Mouse (Mus musculus): ENCODE data around the gene Rasl2-9.
A peak's percentile ranks its signal among the peaks of the same experiment; 100 is the strongest.
"Not testable (repeated sequence)": the region's sequence is repeated elsewhere in the genome, so short reads cannot be mapped to it uniquely, and the experiment has no call there.

Rasl2-9 gene

GRCm38 (mm10) chr7:5125549-5126406 is at the start of gene Rasl2-9:
Gene Rasl2-9, minus strand, starts transcription at chr7:5125950.
- DNase-seq: peak; percentile 45

- not testable (repeated sequence) for DNase-seq
These were observed 23.8 kb upstream of the Rasl2-9 start, which contains the start of gene Vmn1r55 for GRCm38 (mm10) chr7:5149570-5149969. Gene Vmn1r55, minus strand, starts transcription at chr7:5149670.

GRCm38 (mm10) chr7:5125078-5125477 is 672 bp downstream of the Rasl2-9 start:
- DNase-seq: no peak

GRCm38 (mm10) chr7:5116850-5117249 is 8.9 kb downstream of the Rasl2-9 start, which contains the start of gene Rfpl4:
Gene Rfpl4, minus strand, starts transcription at chr7:5116950.
- DNase-seq: no peak

GRCm38 (mm10) chr7:5112701-5113100 is 13.0 kb downstream of the Rasl2-9 start:
- no peak for DNase-seq

- DNase-seq: no peak
These were observed 16.4 kb downstream of the Rasl2-9 start for GRCm38 (mm10) chr7:5109301-5109700.

- no peak for DNase-seq
These were observed 17.5 kb downstream of the Rasl2-9 start for GRCm38 (mm10) chr7:5108272-5108671.

GRCm38 (mm10) chr7:5102564-5102963 is 23.2 kb downstream of the Rasl2-9 start:
- DNase-seq: no peak

GRCm38 (mm10) chr7:5101066-5101663 is 24.6 kb downstream of the Rasl2-9 start:
- DNase-seq: no peak

- no peak for DNase-seq
These were observed 26.0 kb downstream of the Rasl2-9 start for GRCm38 (mm10) chr7:5099796-5100195.

GRCm38 (mm10) chr7:5098769-5099168 is 27.0 kb downstream of the Rasl2-9 start:
- DNase-seq: no peak

GRCm38 (mm10) chr7:5092831-5093510 is 32.8 kb downstream of the Rasl2-9 start:
- DNase-seq: no peak

- DNase-seq: no peak
These were observed 33.4 kb downstream of the Rasl2-9 start for GRCm38 (mm10) chr7:5092381-5092780.

- no peak for DNase-seq
These were observed 34.6 kb downstream of the Rasl2-9 start for GRCm38 (mm10) chr7:5091008-5091728.

- DNase-seq: no peak
These were observed 35.9 kb downstream of the Rasl2-9 start for GRCm38 (mm10) chr7:5089853-5090252.

- DNase-seq: no peak
These were observed 37.9 kb downstream of the Rasl2-9 start for GRCm38 (mm10) chr7:5087886-5088285.

GRCm38 (mm10) chr7:5086921-5087440 is 38.8 kb downstream of the Rasl2-9 start:
- no peak for DNase-seq

GRCm38 (mm10) chr7:5085512-5085911 is 40.2 kb downstream of the Rasl2-9 start:
- no peak for DNase-seq

- no peak for DNase-seq
These were observed 42.2 kb downstream of the Rasl2-9 start for GRCm38 (mm10) chr7:5083325-5084105.

GRCm38 (mm10) chr7:5081939-5082338 is 43.8 kb downstream of the Rasl2-9 start:
- no peak for DNase-seq

GRCm38 (mm10) chr7:5081241-5081640 is 44.5 kb downstream of the Rasl2-9 start:
- DNase-seq: no peak

GRCm38 (mm10) chr7:5080815-5081214 is 44.9 kb downstream of the Rasl2-9 start:
- no peak for DNase-seq
